Mouse (Mus musculus): ENCODE measurements at regions not wholly inside any gene's neighbourhood (a gene's known extent, or its start where the extent isn't known, plus 50 kb on each side); places are given as distances from the start of the nearest gene placed in this dataset.

- TF ChIP-seq TAL1 (IDR thresholded peaks at IDR 0.05; ENCODE audit: low read length) (no peak), MAX (IDR thresholded peaks at IDR 0.05; ENCODE audit: low read length) (peak; percentile 45; the same call in 1 of the 2 replicates), NRF1 (IDR thresholded peaks at IDR 0.05; ENCODE audit: insufficient read depth, low read depth, low read length, poor library complexity, severe bottlenecking) (no peak), NELFE (IDR thresholded peaks at IDR 0.05; ENCODE audit: low read depth, low read length) (no peak), POLR2A (IDR thresholded peaks at IDR 0.05; ENCODE audit: control insufficient read depth in 1 of 2, insufficient read depth in 1 of 2, low read depth in 1 of 2, low read length in 2 of 2, poor library complexity in 1 of 2) (no peak), CTCF (IDR thresholded peaks at IDR 0.05 in 2 of 3, conservative IDR thresholded peaks at IDR 0.05 in 1 of 3; ENCODE audit: control insufficient read depth in 1 of 3, insufficient read depth in 1 of 3, low read depth in 2 of 3, low read length in 3 of 3, poor library complexity in 1 of 3, severe bottlenecking in 1 of 3) (no peak), EP300 (IDR thresholded peaks at IDR 0.05; ENCODE audit: low read depth in 1 of 2, low read length in 2 of 2) (no peak), ZNF384 (IDR thresholded peaks at IDR 0.05; ENCODE audit: low read depth, low read length) (no peak), JUND (IDR thresholded peaks at IDR 0.05; ENCODE audit: low read depth, low read length) (peak; percentile 95; the same call in 1 of the 2 replicates), SMC3 (IDR thresholded peaks at IDR 0.05; ENCODE audit: low read depth, low read length) (no peak), GATA1 (IDR thresholded peaks at IDR 0.05; ENCODE audit: low read depth, low read length) (no peak), ZC3H11A (IDR thresholded peaks at IDR 0.05; ENCODE audit: low read depth, low read length) (no peak), USF1 (IDR thresholded peaks at IDR 0.05; ENCODE audit: low read depth, low read length) (peak; percentile 92), CHD2 (IDR thresholded peaks at IDR 0.05; ENCODE audit: low read length) (no peak)
Observed at GRCm38 (mm10) chr8:126660658-126661316, 67.0 kb upstream of the Irf2bp2 start.
